Mouse (Mus musculus) heart, embryonic 15.5 days (tissue): Measurements from ENCODE around the gene Terf2. TPM values are rescaled to one million over a fixed set of nuclear protein-coding genes. Genes with fewer than 3 reads are reported as not detected.
"Not testable (repeated sequence)": the region's sequence is repeated elsewhere in the genome, so short reads cannot be mapped to it uniquely, and the experiment has no call there.

Experiments used
- ATAC-seq: fragments of 200-750 bp; cut with Nextera tagmentation; replicated peaks from 2 replicates; pipeline ENCODE4 v1.8.0; 2017; ENCODE audit warnings: low read depth, moderate TSS enrichment; ENCODE audit not compliant: insufficient number of reproducible peaks, insufficient read depth, low FRiP score
- H3K27ac ChIP-seq: fragments of 300-500 bp; sonication (generic); 2 replicates; pipeline ENCODE4 v1.5.1; 2015; ENCODE audit warnings: mild to moderate bottlenecking, inconsistent platforms
- H3K27me3 ChIP-seq: fragments of 300-500 bp; sonication (generic); 2 replicates; pipeline ENCODE4 v1.6.1; 2015; ENCODE audit warnings: inconsistent platforms
- H3K36me3 ChIP-seq: fragments of 300-500 bp; sonication (generic); 2 replicates; pipeline ENCODE4 v1.6.1; 2015; ENCODE audit warnings: mild to moderate bottlenecking, inconsistent platforms
- H3K4me1 ChIP-seq: fragments of 300-500 bp; sonication (generic); replicated peaks from 2 replicates; pipeline ENCODE4 v1.6.1; 2015; ENCODE audit warnings: inconsistent platforms
- H3K4me2 ChIP-seq: fragments of 300-500 bp; sonication (generic); 2 replicates; pipeline ENCODE4 v1.6.1; 2015; ENCODE audit warnings: inconsistent platforms, mild to moderate bottlenecking, moderate library complexity
- H3K4me3 ChIP-seq: fragments of 300-500 bp; sonication (generic); 2 replicates; pipeline ENCODE4 v1.5.1; 2015; ENCODE audit warnings: mild to moderate bottlenecking, inconsistent platforms
- H3K9ac ChIP-seq: fragments of 300-500 bp; sonication (generic); 2 replicates; pipeline ENCODE4 v1.6.1; 2015; ENCODE audit warnings: mild to moderate bottlenecking, inconsistent platforms
- H3K9me3 ChIP-seq: fragments of 300-500 bp; sonication (generic); replicated peaks from 2 replicates; pipeline ENCODE4 v1.6.1; 2016; ENCODE audit warnings: inconsistent platforms
- WGBS: fragments of 180-500 bp; shearing (Covaris S2); methylation state at CpG from one replicate; pipeline ENCODE4 v1.1.7; 2015; ENCODE audit warnings: mixed read lengths; 5-methylcytosine and 5-hydroxymethylcytosine counted together
- polyA plus RNA-seq: library from polyadenylated mRNA; unstranded; fragments of >200 nt; fragmentation: Nextera tagmentation; extraction: Ambion mirVana; gene quantifications from 2 replicates; pipeline ENCODE4 v1.2.1, GENCODE M21; 2015

Gene Terf2
- polyA plus RNA-seq, 1 experiment from 2014 or later, result 9.5 TPM

- Histone ChIP-seq H3K36me3 (no peaks in the 10 kb centered on the region), H3K4me2 (peak overlapping the region; percentile 53), H3K4me1 (peaks cover 25% of the 10 kb centered on the region), H3K27ac (peak overlapping the region; percentile 62), H3K27me3 (no peaks in the 10 kb centered on the region), H3K4me3 (peak overlapping the region; percentile 6; the same call in 1 of the 2 replicates), H3K9ac (no peak overlapping the region), H3K9me3 (no peaks in the 10 kb centered on the region)
- 30% methylated on average over 19 of the region's 19 CpGs for WGBS
- ATAC-seq, result 0 out of 2 replicates have a peak, but pooled peaks have one; percentile 10
Observed at GRCm38 (mm10) chr8:107114150-107115007, 18.0 kb upstream of the Terf2 start.

GRCm38 (mm10) chr8:107113209-107113608 is 16.9 kb upstream of the Terf2 start:
- H3K4me2 ChIP-seq, result no peak overlapping the region
- peaks cover 15% of the 10 kb centered on the region for H3K4me1 ChIP-seq
- no peak overlapping the region for H3K4me3 ChIP-seq
- no peak overlapping the region for H3K27ac ChIP-seq
- ATAC-seq, result no peak
- H3K27me3 ChIP-seq, result no peaks in the 10 kb centered on the region
- no peaks in the 10 kb centered on the region for H3K9me3 ChIP-seq
- no peaks in the 10 kb centered on the region for H3K36me3 ChIP-seq
- no peak overlapping the region for H3K9ac ChIP-seq
- WGBS, result 76% methylated on average over 4 of the region's 4 CpGs

- Histone ChIP-seq H3K27ac (no peak overlapping the region), H3K4me2 (no peak overlapping the region), H3K4me1 (peaks cover 15% of the 10 kb centered on the region), H3K9me3 (no peaks in the 10 kb centered on the region), H3K36me3 (no peaks in the 10 kb centered on the region), H3K27me3 (no peaks in the 10 kb centered on the region), H3K9ac (no peak overlapping the region), H3K4me3 (no peak overlapping the region)
- WGBS, result 82% methylated on average over 10 of the region's 11 CpGs
- no peak for ATAC-seq
Observed at GRCm38 (mm10) chr8:107111340-107112105, 15.2 kb upstream of the Terf2 start.

GRCm38 (mm10) chr8:107110629-107111330 is 14.4 kb upstream of the Terf2 start:
- Histone ChIP-seq H3K4me2 (no peak overlapping the region), H3K4me3 (no peak overlapping the region), H3K36me3 (no peaks in the 10 kb centered on the region), H3K9me3 (no peaks in the 10 kb centered on the region), H3K4me1 (peaks cover 11% of the 10 kb centered on the region), H3K27me3 (no peaks in the 10 kb centered on the region), H3K27ac (no peak overlapping the region), H3K9ac (no peak overlapping the region)
- WGBS, result 71% methylated on average over 9 of the region's 9 CpGs
- no peak for ATAC-seq

GRCm38 (mm10) chr8:107109816-107110435 is 13.6 kb upstream of the Terf2 start:
- H3K27me3 ChIP-seq, result no peaks in the 10 kb centered on the region
- no peak overlapping the region for H3K4me2 ChIP-seq
- H3K36me3 ChIP-seq, result no peaks in the 10 kb centered on the region
- H3K27ac ChIP-seq, result no peak overlapping the region
- no peak overlapping the region for H3K4me3 ChIP-seq
- H3K9me3 ChIP-seq, result no peaks in the 10 kb centered on the region
- no peak overlapping the region for H3K9ac ChIP-seq
- no peak for ATAC-seq
- WGBS, result 77% methylated on average over 5 of the region's 5 CpGs
- H3K4me1 ChIP-seq, result peaks cover 8% of the 10 kb centered on the region

GRCm38 (mm10) chr8:107108978-107109720 is 12.8 kb upstream of the Terf2 start:
- peak overlapping the region; percentile 17; the same call in 1 of the 2 replicates for H3K4me2 ChIP-seq
- no peaks in the 10 kb centered on the region for H3K9me3 ChIP-seq
- no peaks in the 10 kb centered on the region for H3K27me3 ChIP-seq
- H3K36me3 ChIP-seq, result no peaks in the 10 kb centered on the region
- ATAC-seq, result no peak
- H3K9ac ChIP-seq, result no peak overlapping the region
- WGBS, result 59% methylated on average over 23 of the region's 23 CpGs
- no peaks in the 10 kb centered on the region for H3K4me1 ChIP-seq
- no peak overlapping the region for H3K27ac ChIP-seq
- 0 out of 2 replicates have a peak overlapping the region, but pooled peaks have one; percentile 9 for H3K4me3 ChIP-seq

GRCm38 (mm10) chr8:107108089-107108488 is 11.7 kb upstream of the Terf2 start:
- ATAC-seq, H3K27ac ChIP-seq, H3K4me1 ChIP-seq, H3K4me3 ChIP-seq, H3K9me3 ChIP-seq, H3K36me3 ChIP-seq, H3K4me2 ChIP-seq, H3K9ac ChIP-seq, H3K27me3 ChIP-seq: not testable (repeated sequence)
- WGBS, result 88% methylated on average over 5 of the region's 5 CpGs

GRCm38 (mm10) chr8:107104547-107104946 is 8.2 kb upstream of the Terf2 start:
- Histone ChIP-seq H3K4me3 (no peak overlapping the region), H3K4me2 (no peak overlapping the region), H3K9me3 (no peaks in the 10 kb centered on the region), H3K36me3 (no peaks in the 10 kb centered on the region), H3K4me1 (no peaks in the 10 kb centered on the region), H3K9ac (no peak overlapping the region), H3K27ac (no peak overlapping the region), H3K27me3 (no peaks in the 10 kb centered on the region)
- WGBS, result 13% methylated on average over 4 of the region's 4 CpGs
- no peak for ATAC-seq

- no peak overlapping the region for H3K9ac ChIP-seq
- H3K9me3 ChIP-seq, result no peaks in the 10 kb centered on the region
- no peaks in the 10 kb centered on the region for H3K27me3 ChIP-seq
- H3K4me2 ChIP-seq, result no peak overlapping the region
- 80% methylated on average over 2 of the region's 2 CpGs for WGBS
- H3K27ac ChIP-seq, result no peak overlapping the region
- no peak overlapping the region for H3K4me3 ChIP-seq
- no peak for ATAC-seq
- no peaks in the 10 kb centered on the region for H3K36me3 ChIP-seq
- peaks cover 4% of the 10 kb centered on the region; the same call in 1 of the 2 replicates for H3K4me1 ChIP-seq
Observed at GRCm38 (mm10) chr8:107100635-107101034, 4.3 kb upstream of the Terf2 start.

GRCm38 (mm10) chr8:107095717-107096365 is 506 bp downstream of the Terf2 start:
- WGBS, result 1% methylated on average over 51 of the region's 53 CpGs
- H3K27ac ChIP-seq, result peak overlapping the region; percentile 91
- H3K9me3 ChIP-seq, result no peaks in the 10 kb centered on the region
- no peaks in the 10 kb centered on the region for H3K27me3 ChIP-seq
- H3K4me2 ChIP-seq, result peak overlapping the region; percentile 70
- H3K4me1 ChIP-seq, result peaks cover 22% of the 10 kb centered on the region
- ATAC-seq, result peak; percentile 80
- H3K4me3 ChIP-seq, result peak overlapping the region; percentile 95
- peaks cover 15% of the 10 kb centered on the region for H3K36me3 ChIP-seq
- peak overlapping the region; percentile 90 for H3K9ac ChIP-seq
